ENCODE assay signal across 10 mouse cellular contexts in genomic region chr6:118739961-118740599, GRCm38 (mm10).
A peak's percentile ranks its signal among the peaks of the same experiment; 100 is the strongest.
DNase-seq lines count a peak whose midpoint lies in the region; ATAC-seq lines count a peak whose summit lies in the region.
"Had no signal": no experiment of that assay in that cellular context is flagged by ENCODE, and none has a peak within 500 bp of the region (broad histone marks: within the 10 kb centered on the region; RNA-seq: fewer than 3 reads in every experiment).

No protein-coding gene starts in this region.

- 0 out of 2 replicates have a peak, but pooled peaks cover 3% of the 10 kb centered on the region for H3K36me3 ChIP-seq in forebrain, embryonic 15.5 days
- H3K36me3 ChIP-seq in forebrain, embryonic 12.5 days (replicated peaks), result no peaks in the 10 kb centered on the region
- H3K36me3 ChIP-seq: hindbrain, embryonic 12.5 days had no signal

- H3K9ac ChIP-seq in forebrain, embryonic 15.5 days (replicated peaks), result no peak overlapping the region
- no peak overlapping the region for H3K9ac ChIP-seq in forebrain, embryonic 12.5 days
- H3K9ac ChIP-seq: embryonic facial prominence, embryonic 13.5 days; hindbrain, embryonic 12.5 days had no signal

- peak; percentile 26 for DNase-seq in ovary, postnatal 14 days (ENCODE audit: low spot score)
- DNase-seq in ovary, postnatal 36 days (ENCODE audit: low spot score), result no peak
- peak; percentile 52 to 63 for DNase-seq in heart, postnatal 36 days
- peak; percentile 20 to 45 for DNase-seq in right cerebral cortex, postnatal 36 days (ENCODE audit: low spot score in 2 of 2)
- DNase-seq in natural killer cell, adult 2 months (ENCODE audit: low spot score in 2 of 2), result no peak
- no peak for DNase-seq in embryo, embryonic 10 days (ENCODE audit: low spot score)

- peaks cover 31% of the 10 kb centered on the region for H3K4me1 ChIP-seq in forebrain, embryonic 15.5 days
- H3K4me1 ChIP-seq in forebrain, embryonic 12.5 days, result no peaks in the 10 kb centered on the region
- H3K4me1 ChIP-seq: embryonic facial prominence, embryonic 13.5 days; hindbrain, embryonic 12.5 days had no signal

- 46% methylated on average over 9 of the region's 9 CpGs for WGBS in forebrain, embryonic 15.5 days
- 92% methylated on average over 9 of the region's 9 CpGs for WGBS in forebrain, embryonic 12.5 days

- peak; percentile 85 for ATAC-seq in forebrain, embryonic 15.5 days (replicated peaks)
- no peak for ATAC-seq in forebrain, embryonic 12.5 days (ENCODE audit: low FRiP score)

- intact Hi-C loops in heart, postnatal 36 days (cut with DNase I), result no loop called here

- H3K27ac ChIP-seq in forebrain, embryonic 15.5 days (replicated peaks), result peak overlapping the region; percentile 86
- no peak overlapping the region for H3K27ac ChIP-seq in forebrain, embryonic 12.5 days
- H3K27ac ChIP-seq: embryonic facial prominence, embryonic 13.5 days; hindbrain, embryonic 12.5 days had no signal

- no peak overlapping the region for H3K4me3 ChIP-seq in forebrain, embryonic 15.5 days
- no peak overlapping the region for H3K4me3 ChIP-seq in forebrain, embryonic 12.5 days (replicated peaks)
- H3K4me3 ChIP-seq: embryonic facial prominence, embryonic 13.5 days; hindbrain, embryonic 12.5 days had no signal

- H3K4me2 ChIP-seq in forebrain, embryonic 15.5 days (replicated peaks), result no peak overlapping the region
- no peak overlapping the region for H3K4me2 ChIP-seq in forebrain, embryonic 12.5 days
- H3K4me2 ChIP-seq: embryonic facial prominence, embryonic 13.5 days; hindbrain, embryonic 12.5 days had no signal

- H3K27me3 ChIP-seq in forebrain, embryonic 15.5 days, result no peaks in the 10 kb centered on the region
- no peaks in the 10 kb centered on the region for H3K27me3 ChIP-seq in forebrain, embryonic 12.5 days
- H3K27me3 ChIP-seq: embryonic facial prominence, embryonic 13.5 days; hindbrain, embryonic 12.5 days had no signal

- H3K9me3 ChIP-seq in forebrain, embryonic 15.5 days, result no peaks in the 10 kb centered on the region
- H3K9me3 ChIP-seq in forebrain, embryonic 12.5 days, result no peaks in the 10 kb centered on the region
- H3K9me3 ChIP-seq: embryonic facial prominence, embryonic 13.5 days; hindbrain, embryonic 12.5 days had no signal

Comparison
In these comparisons a context has a peak if more than half of its experiments do, and no peak if none do; other contexts are left out.
1. DNase-seq: peak in ovary, postnatal 14 days (single experiment), heart, postnatal 36 days (2 of 2) and right cerebral cortex, postnatal 36 days (2 of 2); none in ovary, postnatal 36 days (single experiment), natural killer cell, adult 2 months (0 of 2) and embryo, embryonic 10 days (single experiment).